Mouse (Mus musculus): ENCODE data around the gene Zgrf1.

Gene Zgrf1

GRCm38 (mm10) chr3:127552973-127553719 lies at the start of gene Zgrf1, which contains the start of gene Larp7:
TSS of gene Zgrf1 (plus strand) at chr3:127553489.
TSS of gene Larp7 (minus strand) at chr3:127553349.
- peak; percentile 99 for DNase-seq (ENCODE audit: low spot score)

- DNase-seq (ENCODE audit: low spot score) = no peak
Measured at GRCm38 (mm10) chr3:127507878-127508783, 45.2 kb upstream of the Zgrf1 start.

GRCm38 (mm10) chr3:127511786-127512746 lies 41.2 kb upstream of the Zgrf1 start:
- DNase-seq (ENCODE audit: low spot score) = no peak

GRCm38 (mm10) chr3:127512794-127513335 lies 40.4 kb upstream of the Zgrf1 start:
- no peak for DNase-seq (ENCODE audit: low spot score)

- DNase-seq (ENCODE audit: low spot score) = no peak
Measured at GRCm38 (mm10) chr3:127513699-127514098, 39.6 kb upstream of the Zgrf1 start.

- DNase-seq (ENCODE audit: low spot score) = no peak
Measured at GRCm38 (mm10) chr3:127515251-127515650, 38.0 kb upstream of the Zgrf1 start.

- no peak for DNase-seq (ENCODE audit: low spot score)
Measured at GRCm38 (mm10) chr3:127520300-127520699, 33.0 kb upstream of the Zgrf1 start.

GRCm38 (mm10) chr3:127521156-127521555 lies 32.1 kb upstream of the Zgrf1 start:
- DNase-seq (ENCODE audit: low spot score) = no peak

- no peak for DNase-seq (ENCODE audit: low spot score)
Measured at GRCm38 (mm10) chr3:127525188-127525819, 28.0 kb upstream of the Zgrf1 start.

GRCm38 (mm10) chr3:127527465-127528034 lies 25.7 kb upstream of the Zgrf1 start:
- no peak for DNase-seq (ENCODE audit: low spot score)

- DNase-seq (ENCODE audit: low spot score) = no peak
Measured at GRCm38 (mm10) chr3:127529210-127529609, 24.1 kb upstream of the Zgrf1 start.

GRCm38 (mm10) chr3:127529824-127530223 lies 23.5 kb upstream of the Zgrf1 start:
- no peak for DNase-seq (ENCODE audit: low spot score)

GRCm38 (mm10) chr3:127530293-127530692 lies 23.0 kb upstream of the Zgrf1 start:
- DNase-seq (ENCODE audit: low spot score) = no peak

- DNase-seq (ENCODE audit: low spot score) = no peak
Measured at GRCm38 (mm10) chr3:127539193-127539592, 14.1 kb upstream of the Zgrf1 start.

- no peak for DNase-seq (ENCODE audit: low spot score)
Measured at GRCm38 (mm10) chr3:127543976-127544375, 9.3 kb upstream of the Zgrf1 start.

GRCm38 (mm10) chr3:127544610-127545121 lies 8.6 kb upstream of the Zgrf1 start:
- DNase-seq (ENCODE audit: low spot score) = no peak

GRCm38 (mm10) chr3:127547882-127548281 lies 5.4 kb upstream of the Zgrf1 start:
- no peak for DNase-seq (ENCODE audit: low spot score)

- no peak for DNase-seq (ENCODE audit: low spot score)
Measured at GRCm38 (mm10) chr3:127552434-127552972, 786 bp upstream of the Zgrf1 start.

GRCm38 (mm10) chr3:127553720-127554043 lies 393 bp downstream of the Zgrf1 start:
- no peak for DNase-seq (ENCODE audit: low spot score)

GRCm38 (mm10) chr3:127554723-127555122 lies 1.4 kb downstream of the Zgrf1 start:
- no peak for DNase-seq (ENCODE audit: low spot score)

Measured in lung, postnatal 25 days (tissue).